9 mouse cellular contexts compared by ENCODE assay signal in the genomic region with DNA sequence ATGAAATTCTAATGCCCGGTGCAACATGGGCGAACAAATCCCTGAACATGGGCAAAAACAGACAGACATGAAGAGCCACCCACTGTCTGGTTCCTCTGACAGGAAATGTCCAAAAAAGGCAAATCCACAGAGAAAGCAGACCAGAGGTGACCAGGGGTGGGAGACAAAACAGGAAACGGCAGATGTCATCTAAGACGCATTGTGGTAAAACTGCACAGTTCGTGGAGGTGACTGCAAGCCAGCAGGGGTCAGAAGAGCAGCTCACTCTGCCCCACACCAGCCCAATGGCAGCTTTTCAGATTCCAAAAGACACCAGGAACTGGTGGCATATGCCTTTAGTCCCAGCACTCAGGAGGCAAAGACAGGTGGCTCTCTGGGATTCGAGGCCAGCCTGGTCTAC. TPM values are rescaled to one million over a fixed set of nuclear protein-coding genes. Genes with fewer than 3 reads are reported as not detected.
DNase-seq lines count a peak whose midpoint lies in the region; ATAC-seq lines count a peak whose summit lies in the region.
"Had no signal": no experiment of that assay in that cellular context is flagged by ENCODE, and none has a peak within 500 bp of the region (broad histone marks: within the 10 kb centered on the region; RNA-seq: fewer than 3 reads in every experiment).

No protein-coding gene starts in this region.

- H3K27ac ChIP-seq in forebrain, embryonic 10.5 days: peak overlapping the region; percentile 82
- H3K27ac ChIP-seq in forebrain, embryonic 13.5 days: no peak overlapping the region
- H3K27ac ChIP-seq in neural tube, embryonic 13.5 days (replicated peaks): 0 out of 2 replicates have a peak overlapping the region, but pooled peaks have one; percentile 73

- no peak overlapping the region for H3K4me3 ChIP-seq in forebrain, embryonic 10.5 days
- H3K4me3 ChIP-seq in forebrain, embryonic 13.5 days: no peak overlapping the region
- H3K4me3 ChIP-seq in neural tube, embryonic 13.5 days: no peak overlapping the region
- H3K4me3 ChIP-seq: embryonic facial prominence, embryonic 15.5 days had no signal

- no peaks in the 10 kb centered on the region for H3K27me3 ChIP-seq in forebrain, embryonic 10.5 days (ENCODE audit: poor library complexity, severe bottlenecking)
- H3K27me3 ChIP-seq in forebrain, embryonic 13.5 days: no peaks in the 10 kb centered on the region
- H3K27me3 ChIP-seq in neural tube, embryonic 13.5 days: no peaks in the 10 kb centered on the region
- H3K27me3 ChIP-seq: embryonic facial prominence, embryonic 15.5 days had no signal

- H3K36me3 ChIP-seq in forebrain, embryonic 10.5 days (replicated peaks): peaks cover 61% of the 10 kb centered on the region
- H3K36me3 ChIP-seq in forebrain, embryonic 13.5 days (ENCODE audit: poor library complexity, severe bottlenecking): peaks cover 28% of the 10 kb centered on the region
- peaks cover 32% of the 10 kb centered on the region; the same call in 1 of the 2 replicates for H3K36me3 ChIP-seq in neural tube, embryonic 13.5 days

- WGBS in forebrain, embryonic 10.5 days: 74% methylated on average over 6 of the region's 6 CpGs
- 73% methylated on average over 6 of the region's 6 CpGs for WGBS in forebrain, embryonic 13.5 days
- WGBS in neural tube, embryonic 13.5 days: 58% methylated on average over 6 of the region's 6 CpGs

- no peak overlapping the region for H3K4me2 ChIP-seq in forebrain, embryonic 13.5 days
- H3K4me2 ChIP-seq in neural tube, embryonic 13.5 days: no peak overlapping the region
- H3K4me2 ChIP-seq: embryonic facial prominence, embryonic 15.5 days had no signal

- peaks cover 68% of the 10 kb centered on the region for H3K4me1 ChIP-seq in forebrain, embryonic 10.5 days
- peaks cover 43% of the 10 kb centered on the region for H3K4me1 ChIP-seq in forebrain, embryonic 13.5 days
- H3K4me1 ChIP-seq in neural tube, embryonic 13.5 days (replicated peaks): peaks cover 68% of the 10 kb centered on the region

- DNase-seq in forebrain, embryonic 10.5 days (ENCODE audit: extremely low spot score, low spot score): no peak
- DNase-seq in neural tube, embryonic 10.5 days (ENCODE audit: extremely low spot score, low spot score): no peak
- peak; percentile 71 for DNase-seq in lung, postnatal 36 days
- peak; percentile 56 for DNase-seq in thymus, postnatal 4 days
- DNase-seq in embryo, embryonic 9.5 days (ENCODE audit: extremely low spot score): no peak
- DNase-seq in layer of hippocampus, adult 8-10 months (ENCODE audit: low spot score in 2 of 2): no peak

- H3K9ac ChIP-seq in forebrain, embryonic 13.5 days: no peak overlapping the region
- no peak overlapping the region for H3K9ac ChIP-seq in neural tube, embryonic 13.5 days
- H3K9ac ChIP-seq: embryonic facial prominence, embryonic 15.5 days had no signal

- no peaks in the 10 kb centered on the region for H3K9me3 ChIP-seq in forebrain, embryonic 10.5 days
- H3K9me3 ChIP-seq in forebrain, embryonic 13.5 days (replicated peaks): no peaks in the 10 kb centered on the region
- no peaks in the 10 kb centered on the region for H3K9me3 ChIP-seq in neural tube, embryonic 13.5 days
- H3K9me3 ChIP-seq: embryonic facial prominence, embryonic 15.5 days had no signal

- no peak for ATAC-seq in forebrain, embryonic 13.5 days
- no peak for ATAC-seq in neural tube, embryonic 13.5 days (ENCODE audit: low read depth)

RNA-seq across cellular contexts. Expression of gene Cotl1, which starts 28.4 kb away (rescaled TPM):
- 109 and 114 TPM in 2 replicates for polyA plus RNA-seq in forebrain, embryonic 10.5 days (2016; fragmentation: Nextera tagmentation; extraction: Ambion mirVana)
- 92.3 and 99.6 TPM in 2 replicates for polyA plus RNA-seq in forebrain, embryonic 13.5 days (2015; fragmentation: Nextera tagmentation; extraction: Ambion mirVana)
- polyA plus RNA-seq in neural tube, embryonic 13.5 days (2015; fragmentation: Nextera tagmentation; extraction: Ambion mirVana): 121 and 123 TPM in 2 replicates
- 100 to 1,000 TPM; 119 to 176 (median 137) TPM for total RNA-seq in layer of hippocampus, adult 8-10 months (2022)

RNA-seq across cellular contexts. Expression of gene Tldc1, which starts 33.7 kb away (rescaled TPM):
- 16.7 and 17.3 TPM in 2 replicates for polyA plus RNA-seq in forebrain, embryonic 10.5 days (2016; fragmentation: Nextera tagmentation; extraction: Ambion mirVana)
- polyA plus RNA-seq in forebrain, embryonic 13.5 days (2015; fragmentation: Nextera tagmentation; extraction: Ambion mirVana): 11.6 and 14.4 TPM in 2 replicates
- polyA plus RNA-seq in neural tube, embryonic 13.5 days (2015; fragmentation: Nextera tagmentation; extraction: Ambion mirVana): 9.8 and 14.6 TPM in 2 replicates
- 10 to 100 TPM; 12.5 to 15.9 (median 15.5) TPM for total RNA-seq in layer of hippocampus, adult 8-10 months (2022)

RNA-seq across cellular contexts. Expression of gene Klhl36, which starts 50.1 kb away (rescaled TPM):
- 10.8 and 11.1 TPM in 2 replicates for polyA plus RNA-seq in forebrain, embryonic 10.5 days (2016; fragmentation: Nextera tagmentation; extraction: Ambion mirVana)
- 10.8 and 12.6 TPM in 2 replicates for polyA plus RNA-seq in forebrain, embryonic 13.5 days (2015; fragmentation: Nextera tagmentation; extraction: Ambion mirVana)
- polyA plus RNA-seq in neural tube, embryonic 13.5 days (2015; fragmentation: Nextera tagmentation; extraction: Ambion mirVana): 12.3 and 12.4 TPM in 2 replicates
- total RNA-seq in layer of hippocampus, adult 8-10 months (2022): 1 to 10 TPM; 7.0 to 9.4 (median 7.3) TPM

Comparison
In these comparisons a context has a peak if more than half of its experiments do, and no peak if none do; other contexts are left out.
1. DNase-seq: peak in lung, postnatal 36 days (single experiment) and thymus, postnatal 4 days (single experiment); none in forebrain, embryonic 10.5 days (single experiment), neural tube, embryonic 10.5 days (single experiment), embryo, embryonic 9.5 days (single experiment) and layer of hippocampus, adult 8-10 months (0 of 2).